Mouse (Mus musculus): ENCODE measurements around the gene Fbxl17. TPM values are rescaled to one million over a fixed set of nuclear protein-coding genes. Genes with fewer than 3 reads are reported as not detected.
A peak's percentile ranks its signal among the peaks of the same experiment; 100 is the strongest.

The Fbxl17 gene
- polyA plus RNA-seq, 1 experiment from 2014 or later, result 3.1 TPM

DNA sequence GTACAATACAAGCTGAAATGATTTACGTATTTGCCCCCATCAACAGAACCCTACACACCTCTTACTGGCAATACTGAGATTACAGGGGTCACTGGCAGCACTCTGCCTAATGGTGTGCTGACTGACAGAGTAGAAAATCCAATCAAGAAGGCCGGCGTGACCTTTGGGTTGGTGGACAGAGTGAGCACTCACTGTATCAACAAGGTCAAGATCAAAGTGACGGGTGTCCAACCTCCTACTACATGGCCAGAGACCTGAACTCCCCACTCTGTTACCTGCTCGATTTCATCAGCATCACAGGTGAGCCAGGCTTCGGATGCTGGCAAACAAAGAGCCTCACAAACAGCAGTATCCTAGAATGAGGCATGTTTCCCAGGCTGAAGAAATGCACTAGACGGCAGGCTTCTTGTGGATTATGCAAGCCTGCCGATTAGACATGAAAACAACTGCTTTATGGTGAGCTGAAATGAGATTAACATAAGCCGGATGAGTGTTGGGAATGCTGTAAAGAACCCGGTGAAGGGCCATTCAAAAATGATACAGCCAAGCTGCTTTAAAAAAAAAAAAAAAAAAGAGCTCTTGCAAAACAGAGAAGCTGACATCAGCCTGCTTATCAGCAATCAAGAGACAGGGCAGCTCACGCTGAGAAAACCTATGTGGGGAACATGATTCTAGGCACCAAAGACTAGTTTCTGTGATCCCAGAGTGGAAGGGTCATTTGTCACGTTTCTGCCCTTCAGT, 353.9 kb downstream of the Fbxl17 start:
- H3K4me1 ChIP-seq, result 0 out of 2 replicates have a peak, but pooled peaks cover 12% of the 10 kb centered on the region
- no peak overlapping the region for H3K27ac ChIP-seq
- no peaks in the 10 kb centered on the region for H3K27me3 ChIP-seq (replicated peaks)
- 56% methylated on average over 12 of the region's 12 CpGs for WGBS (ENCODE audit: insufficient replicate concordance)
- no peak overlapping the region for H3K4me3 ChIP-seq
- ATAC-seq, result peak; percentile 55
- no peak overlapping the region for H3K9ac ChIP-seq
- no peak overlapping the region for H3K4me2 ChIP-seq
- H3K9me3 ChIP-seq (replicated peaks), result no peaks in the 10 kb centered on the region
- H3K36me3 ChIP-seq, result no peaks in the 10 kb centered on the region

DNA sequence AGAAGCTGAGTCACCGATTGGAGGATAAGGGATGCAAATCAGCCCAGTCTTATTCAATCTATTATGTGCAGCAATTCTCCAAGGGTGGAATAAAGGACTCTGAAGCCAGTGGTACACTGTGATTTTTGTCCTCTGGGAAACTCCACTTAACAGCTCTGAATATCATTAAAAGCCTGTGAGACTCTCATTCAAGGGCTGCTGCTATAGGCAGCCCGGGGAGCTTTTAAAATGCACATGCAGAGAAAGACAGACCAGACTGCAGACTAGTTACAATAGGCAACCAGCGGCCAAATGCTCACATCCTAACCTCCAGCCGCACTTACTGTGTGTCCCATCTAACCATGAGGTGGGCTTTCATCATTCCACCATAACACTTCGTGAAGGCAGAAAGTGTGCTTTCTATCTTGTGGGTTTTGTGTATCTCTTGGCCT, 354.5 kb downstream of the Fbxl17 start:
- WGBS (ENCODE audit: insufficient replicate concordance), result 66% methylated on average over 5 of the region's 5 CpGs
- Histone ChIP-seq H3K27ac (no peak overlapping the region), H3K27me3 (replicated peaks) (no peaks in the 10 kb centered on the region), H3K4me3 (no peak overlapping the region), H3K9ac (no peak overlapping the region), H3K4me1 (0 out of 2 replicates have a peak, but pooled peaks cover 12% of the 10 kb centered on the region), H3K9me3 (replicated peaks) (no peaks in the 10 kb centered on the region), H3K36me3 (no peaks in the 10 kb centered on the region), H3K4me2 (no peak overlapping the region)
- ATAC-seq, result no peak

DNA sequence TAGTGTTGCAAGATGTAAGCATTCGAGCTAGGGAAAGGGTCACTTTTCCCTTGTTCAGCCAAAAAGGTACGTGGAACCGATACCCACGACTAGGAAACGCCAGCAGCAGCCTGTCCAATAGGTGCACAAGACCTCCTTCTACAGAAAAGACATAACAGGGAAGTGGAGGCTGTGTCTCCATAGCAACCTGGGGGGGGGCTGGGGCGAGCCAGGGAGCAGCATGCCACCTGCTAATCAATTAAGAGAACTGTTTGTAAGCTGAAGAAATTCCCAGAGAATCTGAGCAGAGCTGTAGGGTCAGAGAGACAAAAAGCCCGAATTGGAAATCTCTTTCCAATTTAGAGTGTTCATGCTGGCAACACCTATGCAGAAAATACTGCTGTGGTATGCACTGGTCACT, 356.0 kb downstream of the Fbxl17 start:
- WGBS (ENCODE audit: insufficient replicate concordance), result 69% methylated on average over 7 of the region's 7 CpGs
- Histone ChIP-seq H3K9me3 (replicated peaks) (no peaks in the 10 kb centered on the region), H3K4me2 (no peak overlapping the region), H3K4me3 (no peak overlapping the region), H3K4me1 (0 out of 2 replicates have a peak, but pooled peaks cover 12% of the 10 kb centered on the region), H3K27me3 (replicated peaks) (no peaks in the 10 kb centered on the region), H3K36me3 (no peaks in the 10 kb centered on the region), H3K27ac (no peak overlapping the region), H3K9ac (no peak overlapping the region)
- ATAC-seq, result no peak

DNA sequence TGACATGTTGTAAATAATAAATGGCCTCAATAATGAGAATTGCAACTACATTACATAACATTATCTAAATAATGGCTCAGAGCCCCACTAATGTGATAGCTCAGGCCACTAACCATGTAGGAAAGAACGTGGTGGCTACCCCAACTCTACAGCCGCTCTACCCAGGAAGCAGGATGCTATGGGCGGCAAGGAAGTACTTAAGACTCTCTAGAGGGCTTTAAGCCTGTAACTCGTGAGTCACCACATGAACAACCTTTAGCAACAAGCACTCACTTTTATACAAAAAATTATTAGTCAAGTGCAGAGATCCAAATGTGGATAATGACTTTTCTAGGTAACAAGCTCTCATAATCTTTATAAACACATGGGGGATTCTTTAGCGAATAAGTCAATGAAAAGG, 365.0 kb downstream of the Fbxl17 start:
- 72% methylated on average over 5 of the region's 5 CpGs for WGBS (ENCODE audit: insufficient replicate concordance)

DNA sequence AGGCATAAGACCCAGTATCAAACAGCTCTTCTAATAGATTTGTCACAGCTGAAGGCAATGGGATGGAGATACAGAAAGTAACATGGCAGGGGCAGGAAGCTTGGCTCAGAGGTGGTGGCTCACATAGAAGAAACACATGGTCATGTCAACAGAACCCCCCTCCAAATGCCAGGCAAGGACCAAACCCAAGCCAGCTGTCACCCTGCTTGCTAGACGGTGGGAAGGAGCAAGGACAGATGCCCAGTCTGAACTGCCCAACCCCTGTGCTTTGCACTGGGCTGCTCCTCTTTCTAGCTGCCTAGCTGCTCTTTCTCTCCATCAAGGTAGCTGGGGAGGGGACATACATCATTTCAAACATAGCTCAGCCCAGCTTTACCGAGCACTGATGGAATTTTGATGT, 377.4 kb downstream of the Fbxl17 start:
- ATAC-seq, result no peak
- no peak overlapping the region for H3K4me3 ChIP-seq
- H3K36me3 ChIP-seq, result 0 out of 2 replicates have a peak, but pooled peaks cover 3% of the 10 kb centered on the region
- H3K4me1 ChIP-seq, result no peaks in the 10 kb centered on the region
- H3K27me3 ChIP-seq (replicated peaks), result no peaks in the 10 kb centered on the region
- no peaks in the 10 kb centered on the region for H3K9me3 ChIP-seq (replicated peaks)
- H3K9ac ChIP-seq, result no peak overlapping the region
- no peak overlapping the region for H3K27ac ChIP-seq
- WGBS (ENCODE audit: insufficient replicate concordance), result 67% methylated on average over 2 of the region's 2 CpGs
- no peak overlapping the region for H3K4me2 ChIP-seq

More for the DNA sequence above, 365.0 kb downstream of the Fbxl17 start:
- no peak for ATAC-seq
- H3K9ac ChIP-seq, result no peak overlapping the region
- peaks cover 5% of the 10 kb centered on the region; the same call in 1 of the 2 replicates for H3K9me3 ChIP-seq (replicated peaks)
- no peak overlapping the region for H3K27ac ChIP-seq
- H3K36me3 ChIP-seq, result peaks cover 5% of the 10 kb centered on the region; the same call in 1 of the 2 replicates
- no peaks in the 10 kb centered on the region for H3K27me3 ChIP-seq (replicated peaks)
- H3K4me3 ChIP-seq, result no peak overlapping the region
- no peaks in the 10 kb centered on the region for H3K4me1 ChIP-seq
- H3K4me2 ChIP-seq, result no peak overlapping the region

DNA sequence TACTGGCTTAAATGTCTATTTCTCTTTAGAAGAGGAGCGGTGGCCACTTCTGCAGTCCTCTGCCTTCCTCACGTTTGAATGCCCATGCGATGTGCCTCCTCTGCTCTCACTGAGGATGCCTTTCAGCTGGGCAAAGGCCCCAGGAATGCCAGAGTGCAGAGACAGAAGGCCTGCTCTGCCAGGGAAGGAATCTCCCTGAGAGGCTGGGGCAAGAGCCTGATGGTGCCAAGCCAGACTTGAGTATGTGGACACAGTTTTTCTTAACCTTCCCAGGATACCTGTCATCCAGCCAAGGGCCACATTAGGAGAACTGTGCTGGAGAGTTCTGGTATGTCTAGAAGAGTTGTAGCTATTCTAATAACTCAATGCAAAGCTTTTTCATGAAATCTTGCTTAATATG, 380.1 kb downstream of the Fbxl17 start:
- 78% methylated on average over 3 of the region's 3 CpGs for WGBS (ENCODE audit: insufficient replicate concordance)
- no peak overlapping the region for H3K4me2 ChIP-seq
- no peak overlapping the region for H3K4me3 ChIP-seq

DNA sequence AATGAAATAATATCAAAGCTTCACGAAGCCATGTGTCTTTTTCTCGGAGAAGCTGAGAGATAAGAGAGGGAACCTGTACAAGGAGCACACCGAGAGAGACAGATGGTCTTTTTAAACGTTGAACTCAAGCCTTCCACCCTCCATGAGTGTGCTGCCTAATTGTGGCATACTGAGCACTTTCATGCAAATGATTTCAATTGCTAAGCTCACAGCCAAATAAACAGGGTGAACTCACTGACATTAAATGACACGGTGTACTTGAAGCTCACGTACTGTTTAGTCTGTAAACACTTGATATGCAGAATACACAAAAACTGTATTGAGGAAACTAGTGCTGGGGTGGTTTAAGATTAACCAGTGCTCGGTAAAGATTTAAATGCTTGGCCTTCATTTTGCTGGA, 380.7 kb downstream of the Fbxl17 start:
- Histone ChIP-seq H3K27me3 (replicated peaks) (no peaks in the 10 kb centered on the region), H3K4me1 (no peaks in the 10 kb centered on the region), H3K9me3 (replicated peaks) (no peaks in the 10 kb centered on the region), H3K4me2 (no peak overlapping the region), H3K27ac (no peak overlapping the region), H3K9ac (no peak overlapping the region), H3K4me3 (no peak overlapping the region), H3K36me3 (0 out of 2 replicates have a peak, but pooled peaks cover 3% of the 10 kb centered on the region)
- 58% methylated on average over 7 of the region's 7 CpGs for WGBS (ENCODE audit: insufficient replicate concordance)
- ATAC-seq, result no peak

More for the DNA sequence above, 380.1 kb downstream of the Fbxl17 start:
- Histone ChIP-seq H3K27ac (no peak overlapping the region), H3K36me3 (0 out of 2 replicates have a peak, but pooled peaks cover 3% of the 10 kb centered on the region), H3K9me3 (replicated peaks) (no peaks in the 10 kb centered on the region), H3K9ac (no peak overlapping the region), H3K27me3 (replicated peaks) (no peaks in the 10 kb centered on the region), H3K4me1 (no peaks in the 10 kb centered on the region)
- no peak for ATAC-seq

DNA sequence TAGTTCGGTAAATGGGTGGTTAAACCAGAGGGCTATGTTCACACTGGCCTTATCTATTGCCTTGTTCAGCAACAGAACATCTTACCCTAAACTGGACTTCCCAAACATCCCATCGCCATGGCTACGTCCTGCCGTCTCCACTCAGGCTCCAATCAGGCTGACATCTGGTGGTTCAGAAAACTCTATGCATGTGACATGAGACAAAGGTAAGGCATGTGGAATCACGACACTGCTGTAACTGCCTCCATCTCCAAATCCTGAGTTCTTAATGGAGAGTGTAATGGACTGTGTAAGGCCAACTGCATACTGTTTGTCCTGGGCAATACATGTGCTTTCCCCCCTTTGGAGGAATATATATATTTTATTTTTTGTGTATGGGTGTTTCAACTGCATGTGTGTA, 382.7 kb downstream of the Fbxl17 start:
- no peak overlapping the region for H3K27ac ChIP-seq
- ATAC-seq, result no peak
- H3K9ac ChIP-seq, result no peak overlapping the region
- no peaks in the 10 kb centered on the region for H3K9me3 ChIP-seq (replicated peaks)
- no peak overlapping the region for H3K4me3 ChIP-seq
- no peaks in the 10 kb centered on the region for H3K27me3 ChIP-seq (replicated peaks)
- H3K4me2 ChIP-seq, result no peak overlapping the region
- H3K4me1 ChIP-seq, result no peaks in the 10 kb centered on the region
- 78% methylated on average over 5 of the region's 5 CpGs for WGBS (ENCODE audit: insufficient replicate concordance)
- no peaks in the 10 kb centered on the region for H3K36me3 ChIP-seq

DNA sequence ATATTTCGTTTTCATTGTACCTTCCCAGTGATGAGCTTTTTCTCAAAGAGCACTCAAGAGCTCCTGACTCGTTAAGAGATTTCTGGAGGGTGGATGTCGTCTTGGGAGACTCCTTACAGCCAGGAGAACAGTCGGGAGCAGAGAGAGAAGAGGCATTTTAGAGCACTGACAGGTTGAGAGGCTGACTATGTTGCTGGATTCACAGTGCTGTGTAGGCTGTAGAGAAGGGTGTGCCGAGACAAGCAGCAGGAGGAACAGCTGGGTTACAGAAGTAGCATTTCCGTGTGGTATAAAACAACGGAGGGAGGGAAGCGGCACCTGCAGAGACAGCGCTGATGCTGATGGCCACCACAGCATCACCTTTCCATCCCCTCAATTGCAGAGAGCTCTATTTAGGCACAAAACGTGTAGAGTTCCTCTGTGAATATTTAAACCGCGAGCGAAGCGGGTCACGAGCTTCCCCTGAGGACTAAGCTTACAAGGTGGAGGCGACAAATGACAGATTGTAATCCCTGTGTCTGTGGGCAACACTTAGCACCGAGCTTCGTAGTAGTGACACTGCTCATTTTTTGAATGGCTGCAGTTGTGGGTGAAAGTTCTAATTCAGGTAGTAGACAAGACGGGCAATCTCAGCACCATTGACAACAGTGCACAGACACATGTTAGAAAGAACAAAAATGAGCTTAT, 385.3 kb downstream of the Fbxl17 start:
- Histone ChIP-seq H3K9me3 (replicated peaks) (no peaks in the 10 kb centered on the region), H3K9ac (no peak overlapping the region), H3K4me3 (no peak overlapping the region), H3K27me3 (replicated peaks) (no peaks in the 10 kb centered on the region), H3K27ac (no peak overlapping the region), H3K4me2 (no peak overlapping the region), H3K36me3 (no peaks in the 10 kb centered on the region), H3K4me1 (no peaks in the 10 kb centered on the region)
- no peak for ATAC-seq
- 75% methylated on average over 19 of the region's 19 CpGs for WGBS (ENCODE audit: insufficient replicate concordance)

DNA sequence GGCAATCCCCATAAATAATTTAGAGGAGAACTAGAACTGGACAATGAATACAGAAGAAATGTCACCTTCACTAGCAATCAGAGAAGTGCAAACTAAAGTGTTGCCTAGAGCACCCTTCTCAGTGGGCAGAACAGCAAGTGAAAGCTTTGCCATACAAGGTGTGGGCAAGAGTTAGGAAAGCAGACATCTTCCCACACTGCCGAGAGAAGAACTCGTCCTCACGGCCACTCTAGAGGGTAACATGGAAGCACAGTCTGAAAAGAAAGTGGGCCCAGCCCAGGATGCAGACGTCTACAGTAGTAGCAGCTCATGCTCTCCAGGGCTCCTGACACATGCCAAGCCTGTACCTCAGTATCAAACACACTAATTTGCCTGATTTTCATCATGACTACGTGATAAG, 387.0 kb downstream of the Fbxl17 start:
- Histone ChIP-seq H3K4me1 (no peaks in the 10 kb centered on the region), H3K9me3 (replicated peaks) (no peaks in the 10 kb centered on the region), H3K4me3 (no peak overlapping the region), H3K9ac (no peak overlapping the region), H3K36me3 (no peaks in the 10 kb centered on the region), H3K4me2 (no peak overlapping the region), H3K27ac (no peak overlapping the region), H3K27me3 (replicated peaks) (no peaks in the 10 kb centered on the region)
- WGBS (ENCODE audit: insufficient replicate concordance), result 71% methylated on average over 5 of the region's 5 CpGs
- no peak for ATAC-seq

DNA sequence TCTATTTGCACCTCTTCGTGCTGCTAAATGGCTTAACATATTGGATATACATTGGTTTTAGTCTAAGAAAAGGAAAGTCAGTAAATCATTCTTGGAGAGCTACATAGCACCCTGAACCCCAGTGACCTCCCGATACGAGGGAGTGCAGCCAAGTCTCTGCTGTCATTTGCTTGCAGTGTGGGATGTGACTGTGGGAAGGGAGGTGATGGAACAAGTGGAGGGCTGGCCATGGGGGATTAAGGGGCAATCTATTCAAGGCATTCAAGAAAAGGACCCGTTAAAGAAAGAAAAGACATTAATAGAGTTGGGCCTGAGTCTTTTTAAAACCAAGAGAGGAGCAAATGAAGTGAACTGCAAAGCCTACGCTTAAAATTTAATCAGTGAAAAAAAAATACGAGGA, 388.8 kb downstream of the Fbxl17 start:
- H3K9ac ChIP-seq, result no peak overlapping the region
- no peak overlapping the region for H3K4me2 ChIP-seq
- H3K27me3 ChIP-seq (replicated peaks), result no peaks in the 10 kb centered on the region
- H3K36me3 ChIP-seq, result no peaks in the 10 kb centered on the region
- 71% methylated on average over 6 of the region's 6 CpGs for WGBS (ENCODE audit: insufficient replicate concordance)
- H3K4me3 ChIP-seq, result no peak overlapping the region
- H3K4me1 ChIP-seq, result no peaks in the 10 kb centered on the region
- no peak overlapping the region for H3K27ac ChIP-seq
- no peak for ATAC-seq
- H3K9me3 ChIP-seq (replicated peaks), result no peaks in the 10 kb centered on the region

DNA sequence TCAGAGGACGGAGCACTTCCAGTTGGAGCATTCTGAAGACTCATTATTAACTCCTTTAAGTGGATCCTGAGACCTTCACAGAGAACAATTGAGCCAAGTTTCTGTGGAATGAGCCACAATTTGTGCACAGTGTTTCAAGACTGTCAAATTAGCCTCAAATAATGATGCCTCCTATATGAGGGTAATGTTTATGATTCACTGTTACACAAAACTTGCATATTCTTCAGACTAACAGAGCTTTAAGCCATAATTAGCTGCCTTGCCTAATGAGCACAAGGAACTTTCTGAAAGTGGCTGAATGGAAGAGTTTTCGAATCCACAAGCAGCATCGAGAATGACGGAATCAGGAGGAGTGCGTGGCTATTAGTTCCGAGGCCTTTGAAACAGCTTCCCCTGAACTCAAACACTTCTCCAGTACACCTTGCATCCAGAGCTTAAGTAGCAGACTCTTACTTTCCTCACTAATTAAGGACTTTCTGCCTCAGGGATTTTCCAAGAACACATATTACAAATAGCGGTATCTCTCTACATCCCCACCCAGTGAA, 389.5 kb downstream of the Fbxl17 start:
- H3K4me2 ChIP-seq, result no peak overlapping the region
- no peak for ATAC-seq
- 84% methylated on average over 7 of the region's 7 CpGs for WGBS (ENCODE audit: insufficient replicate concordance)
- no peaks in the 10 kb centered on the region for H3K4me1 ChIP-seq
- H3K9me3 ChIP-seq (replicated peaks), result no peaks in the 10 kb centered on the region
- H3K4me3 ChIP-seq, result no peak overlapping the region
- H3K27me3 ChIP-seq (replicated peaks), result no peaks in the 10 kb centered on the region
- H3K36me3 ChIP-seq, result no peaks in the 10 kb centered on the region
- no peak overlapping the region for H3K9ac ChIP-seq
- H3K27ac ChIP-seq, result no peak overlapping the region
